Mouse (Mus musculus) urinary bladder, postnatal 4 days (tissue): Measurements from ENCODE around the gene Rcn3.

Source experiments
- DNase-seq, 2 experiments: peaks; one replicate each; pipeline ENCODE4 v3.0.0; 2021 to 2022; ENCODE audit warnings: low spot score in 2 of 2

Gene Rcn3

DNA sequence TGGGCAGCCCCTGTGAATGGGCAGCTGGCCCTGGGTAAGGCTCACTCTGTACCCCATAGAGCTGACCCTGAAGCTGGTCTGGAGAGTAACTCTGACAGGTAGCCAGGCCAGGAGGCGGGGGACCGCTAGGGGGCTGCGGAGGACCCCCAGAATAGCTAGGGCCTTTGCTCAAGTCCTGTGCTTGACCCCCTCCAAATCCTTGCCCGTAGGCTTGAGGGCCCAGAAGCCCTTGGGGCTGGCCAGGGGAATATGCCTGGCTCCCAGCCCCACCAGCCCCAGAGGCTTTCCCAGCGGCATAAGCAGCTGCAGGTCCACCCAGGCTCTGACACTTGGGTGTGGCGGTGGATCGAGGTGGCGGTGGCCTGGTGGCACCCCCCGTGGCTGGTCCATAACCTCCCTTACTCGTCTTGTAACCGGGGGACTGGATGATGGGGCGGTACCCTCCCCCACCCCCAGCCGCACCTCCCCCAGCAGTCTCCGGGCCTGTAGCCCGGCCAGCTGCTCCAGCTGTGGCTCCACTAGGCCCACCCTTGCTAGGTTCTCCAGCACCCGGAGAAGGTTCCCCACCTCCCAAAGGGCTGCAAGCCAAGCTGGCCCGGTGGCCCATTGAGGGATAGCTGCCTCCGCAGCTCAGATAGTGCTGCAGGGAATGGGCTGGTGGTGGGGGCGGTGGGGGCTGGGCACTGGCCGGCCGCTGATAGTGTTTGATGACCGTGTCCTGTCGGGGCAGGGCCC, 42.9 kb downstream of the Rcn3 start:
- DNase-seq, result no peak

GRCm38 (mm10) chr7:45048001-45048890, 43.8 kb downstream of the Rcn3 start:
- no peak for DNase-seq

DNA sequence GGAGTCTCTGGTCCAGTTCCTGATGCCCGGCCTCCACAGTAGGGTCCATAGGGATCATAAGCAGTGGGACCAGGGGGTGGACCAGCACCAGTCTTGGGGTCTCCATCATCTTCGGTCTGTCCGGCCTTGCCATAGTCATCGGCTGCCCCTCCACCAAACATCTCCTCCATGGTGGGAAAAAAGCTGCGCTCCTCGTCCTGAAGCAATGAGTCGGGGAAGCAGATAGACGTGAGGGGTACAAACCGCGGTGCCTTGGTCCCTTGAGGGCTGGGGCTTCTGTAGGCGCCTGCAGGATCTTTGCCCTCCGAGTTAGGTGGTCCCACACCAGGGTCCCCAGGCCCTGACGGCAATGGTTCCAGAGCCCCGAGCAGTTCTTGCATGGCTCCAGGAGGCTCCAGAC, 44.5 kb downstream of the Rcn3 start:
- DNase-seq, result no peak

- DNase-seq, result no peak
These were observed 45.1 kb downstream of the Rcn3 start for GRCm38 (mm10) chr7:45046853-45047350.

DNA sequence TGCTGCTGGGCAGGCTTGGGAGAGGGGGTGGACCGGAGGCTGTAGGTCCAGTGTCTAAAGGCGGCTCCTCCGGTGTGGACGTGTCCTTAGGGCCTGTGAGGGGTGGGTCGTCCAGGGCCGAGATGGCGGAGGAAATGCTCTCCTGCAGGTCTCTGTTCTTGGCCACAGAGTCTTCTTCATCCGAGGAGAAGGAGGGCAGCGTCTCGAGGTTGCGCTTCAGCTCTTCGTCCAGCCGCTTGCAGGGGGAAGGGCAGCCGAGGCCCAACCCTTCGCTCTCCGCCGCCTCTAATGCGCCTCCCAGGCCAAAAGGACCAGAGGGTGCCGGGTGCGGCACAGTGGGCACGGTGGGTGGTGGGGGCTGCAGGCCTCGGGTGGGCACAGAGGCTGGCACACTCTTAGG, 46.3 kb downstream of the Rcn3 start:
- DNase-seq, result no peak

DNA sequence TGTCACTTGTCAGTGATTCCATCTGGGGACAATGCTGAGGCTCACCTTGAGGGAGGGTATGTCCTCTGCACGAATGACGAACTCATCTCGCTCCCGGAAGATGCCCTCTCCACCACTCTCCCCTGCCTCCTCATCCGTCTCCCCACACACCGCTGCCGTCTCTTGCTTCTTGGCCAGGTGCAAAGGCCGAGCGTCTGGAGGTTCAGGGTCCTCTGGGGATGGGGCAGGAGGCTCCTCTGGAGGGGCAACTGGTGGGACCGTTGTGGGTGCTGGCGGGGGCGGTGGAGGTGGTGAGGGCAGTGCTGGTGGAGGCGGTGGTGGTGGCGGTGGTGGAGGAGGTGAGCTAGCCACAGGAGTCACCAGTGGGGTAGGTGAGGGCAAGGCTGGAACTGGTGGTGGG, 48.7 kb downstream of the Rcn3 start:
- DNase-seq, result no peak

GRCm38 (mm10) chr7:45040851-45041250, 51.2 kb downstream of the Rcn3 start:
- DNase-seq, result no peak

DNA sequence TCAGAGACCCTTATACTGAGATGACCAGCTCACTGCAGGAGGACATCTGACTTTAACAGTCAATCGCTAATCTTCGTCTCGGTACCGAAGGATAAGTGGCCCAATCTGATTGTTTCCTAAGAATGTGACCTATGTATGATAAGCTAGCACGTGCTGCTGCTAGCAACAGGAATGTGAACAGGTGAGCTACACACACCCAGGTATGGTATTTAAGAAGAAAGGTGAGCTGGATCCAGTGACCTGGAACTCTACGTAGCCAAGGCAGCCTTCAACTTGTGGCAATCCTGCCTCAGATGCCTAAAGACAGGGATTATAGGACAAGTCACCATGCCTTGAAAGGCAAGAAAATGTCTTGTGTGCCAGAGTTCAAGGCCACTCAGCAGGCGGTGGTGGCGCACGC, 53.6 kb downstream of the Rcn3 start:
- no peak for DNase-seq

GRCm38 (mm10) chr7:45037720-45038361, 54.2 kb downstream of the Rcn3 start:
- DNase-seq, result peak in 1 of 2 experiments; percentile 78

- no peak for DNase-seq
These were observed 55.3 kb downstream of the Rcn3 start for GRCm38 (mm10) chr7:45036702-45037101.

DNA sequence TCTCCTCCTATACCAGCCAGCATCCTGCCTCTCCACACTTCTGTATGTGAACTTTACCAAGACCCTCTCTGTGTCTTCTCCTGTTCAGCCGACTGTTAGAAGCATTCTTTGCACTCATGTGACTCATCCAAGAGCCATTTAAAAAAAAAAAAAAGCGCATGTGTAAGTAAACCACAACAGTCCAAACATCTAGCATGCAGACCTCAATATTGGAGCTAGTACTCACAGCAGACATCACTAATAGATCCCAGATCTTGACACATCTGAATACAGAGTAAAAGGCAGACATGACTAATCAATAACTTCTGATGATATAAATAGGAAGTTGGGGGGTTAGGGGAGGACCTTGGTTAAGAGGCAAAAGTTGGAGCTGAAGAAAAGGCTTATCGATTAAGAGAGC, 56.4 kb downstream of the Rcn3 start:
- no peak for DNase-seq

GRCm38 (mm10) chr7:45033722-45034359, 58.2 kb downstream of the Rcn3 start:
- no peak for DNase-seq
